Mouse (Mus musculus) lung, adult 2 months (tissue): ENCODE results near the gene Gm10382.

Source experiments
- CTCF ChIP-seq: fragments of 200-500 bp; IDR thresholded peaks from 2 replicates; pipeline ENCODE4 v1.5.1; 2011; ENCODE audit warnings: mild to moderate bottlenecking, low read length, control low read depth; ENCODE audit not compliant: insufficient read depth
- POLR2A ChIP-seq: fragments of 200-500 bp; IDR thresholded peaks from 2 replicates; pipeline ENCODE4 v1.6.1; 2011; ENCODE audit warnings: low read depth, mild to moderate bottlenecking, control low read depth, low read length, borderline replicate concordance; ENCODE audit errors: extremely low read depth

- TF ChIP-seq CTCF = no peak
- TF ChIP-seq POLR2A = no peak
Observed at GRCm38 (mm10) chr5:125409348-125410090, 20.4 kb downstream of the Gm10382 start.
